Mouse (Mus musculus): ENCODE results near the gene Pnpla6. TPM values are rescaled to one million over a fixed set of nuclear protein-coding genes. Genes with fewer than 3 reads are reported as not detected.

Gene Pnpla6
- total RNA-seq, 2 experiments from 2014 or later, result 76.5 to 86.0 TPM

GRCm38 (mm10) chr8:3485192-3485591, 30.0 kb upstream of the Pnpla6 start:
- TF ChIP-seq CTCF (IDR thresholded peaks at IDR 0.05), result no peak
- H3K27ac ChIP-seq, result no peak overlapping the region
- no peak overlapping the region for H3K4me3 ChIP-seq
- DNase-seq (ENCODE audit: extremely low spot score in 1 of 2, low spot score in 2 of 2), result no peak
- intact Hi-C loops (cut with DNase I), result no loop called here

GRCm38 (mm10) chr8:3492901-3493844, 22.0 kb upstream of the Pnpla6 start, which contains the start of gene Zfp358:
Gene Zfp358 (plus strand): TSS chr8:3493138.
- intact Hi-C loops (cut with DNase I), result no loop called here
- Histone ChIP-seq H3K4me3 (peak within 1 kb of the TSS; percentile 74), H3K27ac (peak within 1 kb of the TSS; percentile 96)
- DNase-seq (ENCODE audit: extremely low spot score in 1 of 2, low spot score in 2 of 2), result peak; percentile 66 to 75
- no peak for TF ChIP-seq CTCF (IDR thresholded peaks at IDR 0.05)

GRCm38 (mm10) chr8:3493845-3494208, 21.4 kb upstream of the Pnpla6 start:
- TF ChIP-seq CTCF (IDR thresholded peaks at IDR 0.05), result no peak
- Histone ChIP-seq H3K27ac (peak overlapping the region; percentile 96), H3K4me3 (peak overlapping the region; percentile 74)
- DNase-seq (ENCODE audit: extremely low spot score in 1 of 2, low spot score in 2 of 2), result no peak
- intact Hi-C loops (cut with DNase I), result no loop called here

- no peak overlapping the region for H3K4me3 ChIP-seq
- no peak for DNase-seq (ENCODE audit: extremely low spot score in 1 of 2, low spot score in 2 of 2)
- intact Hi-C loops (cut with DNase I), result no loop called here
- TF ChIP-seq CTCF (IDR thresholded peaks at IDR 0.05), result no peak
- no peak overlapping the region for H3K27ac ChIP-seq
These were observed 19.4 kb upstream of the Pnpla6 start for GRCm38 (mm10) chr8:3495578-3496427.

- intact Hi-C loops (cut with DNase I), result no loop called here
- no peak overlapping the region for H3K27ac ChIP-seq
- DNase-seq (ENCODE audit: extremely low spot score in 1 of 2, low spot score in 2 of 2), result no peak
- no peak overlapping the region for H3K4me3 ChIP-seq
- no peak for TF ChIP-seq CTCF (IDR thresholded peaks at IDR 0.05)
These were observed 18.8 kb upstream of the Pnpla6 start for GRCm38 (mm10) chr8:3496428-3496748.

- no peak for TF ChIP-seq CTCF (IDR thresholded peaks at IDR 0.05)
- Histone ChIP-seq H3K27ac (no peak overlapping the region), H3K4me3 (no peak overlapping the region)
- intact Hi-C loops (cut with DNase I), result no loop called here
- no peak for DNase-seq (ENCODE audit: extremely low spot score in 1 of 2, low spot score in 2 of 2)
These were observed 16.6 kb upstream of the Pnpla6 start for GRCm38 (mm10) chr8:3498583-3498982.

- H3K4me3 ChIP-seq, result peak overlapping the region; percentile 69
- intact Hi-C loops (cut with DNase I), result loop anchor here (1.0 kb wide), 1 partner anchor 16 kb away; the partner anchor contains the start of gene Pnpla6
- TF ChIP-seq CTCF (IDR thresholded peaks at IDR 0.05), result no peak
- no peak for DNase-seq (ENCODE audit: extremely low spot score in 1 of 2, low spot score in 2 of 2)
- H3K27ac ChIP-seq, result peak overlapping the region; percentile 96
These were observed 15.4 kb upstream of the Pnpla6 start for GRCm38 (mm10) chr8:3499751-3500150.

- intact Hi-C loops (cut with DNase I), result loop anchor here (1.0 kb wide), 1 partner anchor 15 kb away; the partner anchor contains the start of gene Pnpla6
These were observed 14.7 kb upstream of the Pnpla6 start, which contains the start of gene Mcoln1 for GRCm38 (mm10) chr8:3500235-3501090. Gene Mcoln1 (plus strand): TSS chr8:3500457.

GRCm38 (mm10) chr8:3502217-3502616, 13.0 kb upstream of the Pnpla6 start:
- H3K4me3 ChIP-seq, result no peak overlapping the region
- no peak for DNase-seq (ENCODE audit: extremely low spot score in 1 of 2, low spot score in 2 of 2)
- no peak for TF ChIP-seq CTCF (IDR thresholded peaks at IDR 0.05)

More at GRCm38 (mm10) chr8:3500235-3501090, 14.7 kb upstream of the Pnpla6 start, which contains the start of gene Mcoln1:
- DNase-seq (ENCODE audit: extremely low spot score in 1 of 2, low spot score in 2 of 2), result peak; percentile 98 to 99
- Histone ChIP-seq H3K27ac (peak within 1 kb of the TSS; percentile 96), H3K4me3 (peak within 1 kb of the TSS; percentile 69)
- no peak; the same call in 1 of the 2 replicates for TF ChIP-seq CTCF (IDR thresholded peaks at IDR 0.05)

GRCm38 (mm10) chr8:3507979-3508754, 7.0 kb upstream of the Pnpla6 start:
- TF ChIP-seq CTCF (IDR thresholded peaks at IDR 0.05), result no peak
- Histone ChIP-seq H3K4me3 (no peak overlapping the region), H3K27ac (no peak overlapping the region)
- intact Hi-C loops (cut with DNase I), result no loop called here
- DNase-seq (ENCODE audit: extremely low spot score in 1 of 2, low spot score in 2 of 2), result no peak

More at GRCm38 (mm10) chr8:3502217-3502616, 13.0 kb upstream of the Pnpla6 start:
- intact Hi-C loops (cut with DNase I), result no loop called here
- peak overlapping the region; percentile 38; the same call in 1 of the 2 replicates for H3K27ac ChIP-seq
